Mouse (Mus musculus) embryonic facial prominence, embryonic 15.5 days (tissue): ENCODE data around the gene Syngr1. TPM values are rescaled to one million over a fixed set of nuclear protein-coding genes. Genes with fewer than 3 reads are reported as not detected.

Experiments used
- ATAC-seq: fragments of 200-750 bp; cut with Nextera tagmentation; 2 replicates; pipeline ENCODE4 v1.8.0; 2017; ENCODE audit warnings: low read depth, moderate TSS enrichment; ENCODE audit not compliant: insufficient number of reproducible peaks, low FRiP score, low TSS enrichment
- H3K27ac ChIP-seq: fragments of 300-500 bp; sonication (generic); replicated peaks from 2 replicates; pipeline ENCODE4 v1.5.1; 2015; ENCODE audit warnings: mild to moderate bottlenecking, inconsistent platforms
- H3K27me3 ChIP-seq: fragments of 300-500 bp; sonication (generic); 2 replicates; pipeline ENCODE4 v1.6.1; 2015; ENCODE audit warnings: inconsistent platforms
- H3K36me3 ChIP-seq: fragments of 300-500 bp; sonication (generic); 2 replicates; pipeline ENCODE4 v1.6.1; 2015; ENCODE audit warnings: mild to moderate bottlenecking, inconsistent platforms
- H3K4me1 ChIP-seq: fragments of 300-500 bp; sonication (generic); 2 replicates; pipeline ENCODE4 v1.6.1; 2015; ENCODE audit warnings: inconsistent platforms
- H3K4me2 ChIP-seq: fragments of 300-500 bp; sonication (generic); replicated peaks from 2 replicates; pipeline ENCODE4 v1.6.1; 2015; ENCODE audit warnings: mild to moderate bottlenecking, inconsistent platforms
- H3K4me3 ChIP-seq: fragments of 300-500 bp; sonication (generic); replicated peaks from 2 replicates; pipeline ENCODE4 v1.5.1; 2015; ENCODE audit warnings: mild to moderate bottlenecking, inconsistent platforms
- H3K9ac ChIP-seq: fragments of 300-500 bp; sonication (generic); 2 replicates; pipeline ENCODE4 v1.6.1; 2015; ENCODE audit warnings: inconsistent platforms
- H3K9me3 ChIP-seq: fragments of 300-500 bp; sonication (generic); replicated peaks from 2 replicates; pipeline ENCODE4 v1.6.1; 2016; ENCODE audit warnings: inconsistent platforms
- WGBS: fragments of 180-500 bp; shearing (Covaris S2); methylation state at CpG from one replicate; pipeline ENCODE4 v1.1.7; 2015; 5-methylcytosine and 5-hydroxymethylcytosine counted together
- polyA plus RNA-seq: library from polyadenylated mRNA; unstranded; fragments of >200 nt; fragmentation: Nextera tagmentation; extraction: Ambion mirVana; gene quantifications from 2 replicates; pipeline ENCODE4 v1.2.1, GENCODE M21; 2015

Syngr1 gene
- polyA plus RNA-seq, 1 experiment from 2014 or later, result 13.7 TPM

DNA sequence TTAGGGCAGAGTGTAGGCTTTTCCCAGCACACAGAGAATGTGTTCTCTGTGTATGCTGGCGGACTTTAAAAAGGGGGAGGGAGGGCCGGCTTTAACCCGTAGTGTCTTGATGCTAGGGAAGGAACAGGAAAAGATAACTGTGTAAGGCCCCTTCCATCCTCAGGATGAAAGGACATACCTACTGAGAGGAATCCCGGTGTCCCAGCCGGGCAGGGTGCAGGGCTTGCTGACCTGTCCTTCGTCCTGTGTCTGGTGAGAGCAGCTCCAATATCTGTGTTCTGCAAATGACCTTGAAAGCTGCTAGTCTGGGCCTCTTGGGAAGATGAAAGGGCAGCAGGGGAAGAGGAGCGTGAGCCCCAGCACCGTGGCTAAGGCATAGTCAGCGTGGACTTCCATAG, 43.3 kb downstream of the Syngr1 start:
- Histone ChIP-seq H3K9ac (no peak overlapping the region), H3K4me3 (peak overlapping the region; percentile 80), H3K36me3 (peaks cover 5% of the 10 kb centered on the region; the same call in 1 of the 2 replicates), H3K9me3 (no peaks in the 10 kb centered on the region), H3K4me2 (peak overlapping the region; percentile 80), H3K27me3 (no peaks in the 10 kb centered on the region), H3K4me1 (peaks cover 36% of the 10 kb centered on the region), H3K27ac (peak overlapping the region; percentile 99)
- no peak for ATAC-seq
- WGBS, result 65% methylated on average over 9 of the region's 9 CpGs

- Histone ChIP-seq H3K4me3 (no peak overlapping the region), H3K4me2 (no peak overlapping the region), H3K27me3 (no peaks in the 10 kb centered on the region), H3K4me1 (peaks cover 36% of the 10 kb centered on the region), H3K9me3 (no peaks in the 10 kb centered on the region), H3K27ac (no peak overlapping the region), H3K36me3 (peaks cover 12% of the 10 kb centered on the region; the same call in 1 of the 2 replicates), H3K9ac (no peak overlapping the region)
- WGBS, result 94% methylated on average over 2 of the region's 2 CpGs
- no peak for ATAC-seq
These were observed 44.4 kb downstream of the Syngr1 start for GRCm38 (mm10) chr15:80135499-80135898.

DNA sequence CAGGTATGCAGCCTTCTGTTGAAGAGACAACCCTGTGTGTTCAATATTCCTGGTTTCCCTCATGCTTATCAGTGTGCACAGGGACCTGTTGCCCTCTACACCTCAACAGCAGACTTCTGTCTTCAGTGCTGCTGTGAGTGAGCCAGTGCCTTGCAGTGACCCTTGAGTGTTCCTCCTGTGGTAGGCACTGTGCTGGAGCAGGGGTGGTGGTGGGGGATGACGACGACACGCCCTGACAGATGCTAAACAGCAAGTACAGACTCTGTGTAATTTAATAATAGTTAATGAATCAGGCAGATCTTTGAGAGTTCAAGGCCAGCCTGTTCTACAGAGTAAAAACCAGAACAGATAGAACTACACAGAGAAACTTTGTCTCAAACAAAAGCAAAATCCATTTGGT, 45.5 kb downstream of the Syngr1 start:
- no peak overlapping the region for H3K9ac ChIP-seq
- H3K4me2 ChIP-seq, result no peak overlapping the region
- WGBS, result 83% methylated on average over 3 of the region's 3 CpGs

GRCm38 (mm10) chr15:80137945-80138791, 47.0 kb downstream of the Syngr1 start:
- Histone ChIP-seq H3K27me3 (no peaks in the 10 kb centered on the region), H3K4me2 (no peak overlapping the region), H3K27ac (peak overlapping the region; percentile 48; the same call in 1 of the 2 replicates), H3K4me1 (peaks cover 36% of the 10 kb centered on the region), H3K36me3 (peaks cover 27% of the 10 kb centered on the region), H3K9me3 (no peaks in the 10 kb centered on the region), H3K9ac (no peak overlapping the region), H3K4me3 (no peak overlapping the region)
- WGBS, result 56% methylated on average over 17 of the region's 17 CpGs
- ATAC-seq, result no peak

More for the DNA sequence above, 45.5 kb downstream of the Syngr1 start:
- H3K4me1 ChIP-seq, result peaks cover 36% of the 10 kb centered on the region
- no peak overlapping the region for H3K27ac ChIP-seq
- H3K36me3 ChIP-seq, result peaks cover 16% of the 10 kb centered on the region; the same call in 1 of the 2 replicates
- no peak overlapping the region for H3K4me3 ChIP-seq
- no peaks in the 10 kb centered on the region for H3K9me3 ChIP-seq
- ATAC-seq, result no peak
- H3K27me3 ChIP-seq, result no peaks in the 10 kb centered on the region

DNA sequence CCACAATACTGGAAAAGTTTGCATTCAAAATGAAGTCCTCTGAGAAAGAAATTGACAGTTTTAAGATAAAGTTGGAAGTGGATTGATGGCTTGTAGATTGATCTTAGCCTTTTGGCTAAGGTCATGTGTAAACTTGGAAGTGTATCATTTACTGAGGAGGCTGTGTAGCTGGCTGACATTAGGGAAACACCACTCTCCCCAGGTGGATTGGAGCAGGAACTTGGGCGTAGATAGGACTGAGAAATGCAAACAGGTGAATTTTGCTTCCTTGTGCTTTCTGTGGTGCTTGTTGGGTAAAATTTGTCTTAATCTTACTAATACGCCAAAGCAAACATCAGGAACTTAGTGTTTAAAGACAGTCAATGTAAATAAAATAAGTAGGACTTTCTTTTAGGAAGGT, 49.2 kb downstream of the Syngr1 start:
- Histone ChIP-seq H3K27me3 (no peaks in the 10 kb centered on the region), H3K4me3 (no peak overlapping the region), H3K27ac (0 out of 2 replicates have a peak overlapping the region, but pooled peaks have one; percentile 17), H3K9me3 (no peaks in the 10 kb centered on the region), H3K4me1 (peaks cover 20% of the 10 kb centered on the region; the same call in 1 of the 2 replicates), H3K9ac (no peak overlapping the region), H3K36me3 (peaks cover 31% of the 10 kb centered on the region), H3K4me2 (no peak overlapping the region)
- ATAC-seq, result no peak
- WGBS, result 94% methylated on average over 2 of the region's 2 CpGs

- WGBS, result 91% methylated on average over 3 of the region's 3 CpGs
- Histone ChIP-seq H3K4me3 (no peak overlapping the region), H3K9ac (no peak overlapping the region), H3K9me3 (no peaks in the 10 kb centered on the region), H3K4me2 (no peak overlapping the region), H3K27me3 (no peaks in the 10 kb centered on the region), H3K36me3 (peaks cover 32% of the 10 kb centered on the region), H3K27ac (no peak overlapping the region), H3K4me1 (peaks cover 17% of the 10 kb centered on the region; the same call in 1 of the 2 replicates)
- ATAC-seq, result no peak
These were observed 49.7 kb downstream of the Syngr1 start for GRCm38 (mm10) chr15:80140878-80141277.

DNA sequence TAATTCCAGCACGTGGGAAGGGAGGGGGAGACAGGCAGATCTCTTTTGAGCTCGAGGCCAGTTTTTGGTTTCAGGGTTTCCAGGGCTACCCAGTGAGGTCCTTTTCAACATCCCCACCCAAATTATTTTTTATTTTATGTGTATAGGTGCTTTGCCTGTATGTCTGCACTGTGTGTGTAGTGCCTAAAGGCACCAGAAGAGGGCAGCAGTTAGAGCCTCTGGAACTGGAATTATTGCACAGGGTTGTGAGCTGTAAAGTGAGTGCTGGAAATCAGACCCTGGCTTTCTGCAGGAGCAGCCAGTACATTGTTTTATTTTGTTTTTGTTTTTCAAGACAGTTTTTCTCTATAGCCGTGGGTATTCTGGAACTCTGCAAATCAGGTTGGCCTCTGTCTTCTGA, 51.0 kb downstream of the Syngr1 start:
- no peak overlapping the region for H3K27ac ChIP-seq
- H3K36me3 ChIP-seq, result peaks cover 27% of the 10 kb centered on the region
- 95% methylated on average over 3 of the region's 3 CpGs for WGBS
- H3K9ac ChIP-seq, result no peak overlapping the region
- H3K4me1 ChIP-seq, result peaks cover 17% of the 10 kb centered on the region; the same call in 1 of the 2 replicates
- no peak overlapping the region for H3K4me3 ChIP-seq
- no peaks in the 10 kb centered on the region for H3K9me3 ChIP-seq
- ATAC-seq, result no peak
- no peaks in the 10 kb centered on the region for H3K27me3 ChIP-seq
- no peak overlapping the region for H3K4me2 ChIP-seq

DNA sequence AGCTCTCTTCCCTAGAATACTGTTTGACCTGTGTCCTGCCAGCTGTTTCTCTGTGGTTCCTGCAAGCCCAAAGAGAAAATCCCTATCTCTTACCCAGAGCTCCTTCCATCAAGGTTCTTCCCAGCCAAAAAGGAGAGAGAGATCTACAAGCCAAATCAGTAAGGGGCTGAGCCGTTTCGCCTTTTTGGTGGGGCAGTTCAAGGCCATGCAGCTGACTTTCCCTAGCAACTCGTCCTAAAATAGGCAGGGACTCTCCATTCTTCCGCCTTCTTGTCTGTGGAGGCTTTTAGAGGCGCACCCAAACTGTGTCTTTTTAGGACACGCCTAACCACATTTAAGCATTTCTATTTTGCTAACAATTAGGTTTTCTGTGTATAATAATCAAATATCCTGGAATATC, 52.6 kb downstream of the Syngr1 start:
- Histone ChIP-seq H3K4me1 (peaks cover 4% of the 10 kb centered on the region; the same call in 1 of the 2 replicates), H3K4me2 (no peak overlapping the region), H3K9me3 (no peaks in the 10 kb centered on the region), H3K27me3 (no peaks in the 10 kb centered on the region), H3K4me3 (no peak overlapping the region), H3K27ac (no peak overlapping the region), H3K36me3 (peaks cover 30% of the 10 kb centered on the region), H3K9ac (no peak overlapping the region)
- WGBS, result 91% methylated on average over 6 of the region's 6 CpGs
- ATAC-seq, result no peak

- no peak for ATAC-seq
- peaks cover 38% of the 10 kb centered on the region for H3K36me3 ChIP-seq
- no peaks in the 10 kb centered on the region; the same call in 1 of the 2 replicates for H3K4me1 ChIP-seq
- H3K9ac ChIP-seq, result no peak overlapping the region
- WGBS, result 95% methylated on average over 5 of the region's 5 CpGs
- H3K4me3 ChIP-seq, result no peak overlapping the region
- H3K9me3 ChIP-seq, result no peaks in the 10 kb centered on the region
- H3K27me3 ChIP-seq, result no peaks in the 10 kb centered on the region
- no peak overlapping the region for H3K4me2 ChIP-seq
- no peak overlapping the region for H3K27ac ChIP-seq
These were observed 54.3 kb downstream of the Syngr1 start for GRCm38 (mm10) chr15:80145397-80145796.

DNA sequence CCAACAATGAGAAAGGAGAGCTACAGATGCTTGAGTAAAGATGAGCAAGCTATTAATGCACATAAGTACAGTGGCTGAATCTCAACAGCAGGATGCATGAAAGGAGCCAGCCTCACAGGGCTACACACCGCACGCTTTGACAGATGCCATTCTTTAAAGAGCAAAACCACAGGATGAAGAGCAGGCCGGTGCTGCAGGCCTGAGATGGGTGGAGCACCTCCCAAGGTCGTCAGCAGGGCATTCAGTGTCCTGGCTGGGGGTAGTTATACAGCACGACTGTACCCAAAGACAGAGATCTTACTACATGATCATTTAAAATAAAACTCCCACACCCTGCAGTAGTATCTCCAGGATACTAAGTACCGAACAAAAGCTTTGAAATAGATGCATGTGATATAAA, 55.0 kb downstream of the Syngr1 start:
- H3K4me2 ChIP-seq, result no peak overlapping the region
- no peak overlapping the region for H3K4me3 ChIP-seq
- H3K9ac ChIP-seq, result no peak overlapping the region
- H3K27ac ChIP-seq, result no peak overlapping the region
- WGBS, result 45% methylated on average over 6 of the region's 6 CpGs
- ATAC-seq, result no peak
- H3K36me3 ChIP-seq, result peaks cover 42% of the 10 kb centered on the region
- no peaks in the 10 kb centered on the region; the same call in 1 of the 2 replicates for H3K4me1 ChIP-seq
- no peaks in the 10 kb centered on the region for H3K9me3 ChIP-seq
- no peaks in the 10 kb centered on the region for H3K27me3 ChIP-seq

DNA sequence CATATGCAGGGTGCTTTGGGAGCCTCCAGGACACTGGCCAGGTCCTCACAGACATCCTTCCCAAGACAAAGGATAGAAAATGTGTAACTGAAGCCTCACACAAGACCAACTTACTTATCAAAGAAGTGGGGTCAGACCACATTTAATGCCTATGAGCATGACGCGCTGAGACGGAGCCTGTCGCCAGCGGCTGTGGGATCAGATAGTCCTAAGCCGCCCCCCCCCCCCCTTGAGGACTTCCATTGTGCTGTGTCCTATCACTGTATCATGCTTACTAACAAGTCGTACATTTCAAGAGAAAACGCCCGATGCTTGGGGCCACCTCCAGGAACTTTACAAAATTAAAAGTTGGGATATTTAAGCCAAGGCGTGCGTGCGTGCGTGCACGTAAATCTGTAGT, 56.0 kb downstream of the Syngr1 start:
- no peak overlapping the region for H3K9ac ChIP-seq
- H3K4me2 ChIP-seq, result no peak overlapping the region
- no peak overlapping the region for H3K27ac ChIP-seq
- WGBS, result 81% methylated on average over 14 of the region's 14 CpGs
- H3K4me1 ChIP-seq, result no peaks in the 10 kb centered on the region; the same call in 1 of the 2 replicates
- H3K36me3 ChIP-seq, result peaks cover 45% of the 10 kb centered on the region
- H3K4me3 ChIP-seq, result no peak overlapping the region
- no peaks in the 10 kb centered on the region for H3K9me3 ChIP-seq
- no peaks in the 10 kb centered on the region for H3K27me3 ChIP-seq
- no peak for ATAC-seq
